Mouse (Mus musculus) liver, embryonic 11.5 days (tissue): ENCODE results near the gene Ttc26. TPM values are rescaled to one million over a fixed set of nuclear protein-coding genes. Genes with fewer than 3 reads are reported as not detected.

ENCODE experiments used
- ATAC-seq: fragments of 200-750 bp; cut with Nextera tagmentation; replicated peaks from 2 replicates; pipeline ENCODE4 v1.8.0; 2017; ENCODE audit warnings: moderate number of reproducible peaks, mild to moderate bottlenecking, moderate TSS enrichment, moderate library complexity; ENCODE audit not compliant: low FRiP score
- DNase-seq: peaks from one replicate; pipeline ENCODE4 v3.0.0-alpha.2; 2017; ENCODE audit warnings: low spot score
- H3K27ac ChIP-seq: fragments of 300-500 bp; sonication (generic); 2 replicates; pipeline ENCODE4 v1.5.1; 2014; ENCODE audit warnings: mild to moderate bottlenecking, low read depth, low read length, control low read depth
- H3K27me3 ChIP-seq: fragments of 300-500 bp; sonication (generic); replicated peaks from 2 replicates; pipeline ENCODE4 v1.6.1; 2014; ENCODE audit warnings: low read length, mixed read lengths; ENCODE audit not compliant: control insufficient read depth, insufficient read depth
- H3K36me3 ChIP-seq: fragments of 300-500 bp; sonication (generic); 2 replicates; pipeline ENCODE4 v1.6.1; 2014; ENCODE audit warnings: mild to moderate bottlenecking, low read length, moderate library complexity, mixed read lengths; ENCODE audit not compliant: control insufficient read depth, insufficient read depth
- H3K4me1 ChIP-seq: fragments of 300-500 bp; sonication (generic); replicated peaks from 2 replicates; pipeline ENCODE4 v1.6.1; 2014; ENCODE audit warnings: low read length, mixed read lengths; ENCODE audit not compliant: control insufficient read depth, insufficient read depth
- H3K4me2 ChIP-seq: fragments of 300-500 bp; sonication (generic); 2 replicates; pipeline ENCODE4 v1.6.1; 2014; ENCODE audit warnings: mild to moderate bottlenecking, control low read depth, moderate library complexity
- H3K4me3 ChIP-seq: fragments of 300-500 bp; sonication (generic); 2 replicates; pipeline ENCODE4 v1.5.1; 2014; ENCODE audit warnings: low read depth, low read length, control low read depth
- H3K9ac ChIP-seq: fragments of 300-500 bp; sonication (generic); 2 replicates; pipeline ENCODE4 v1.6.1; 2014; ENCODE audit warnings: low read depth, low read length, control low read depth
- H3K9me3 ChIP-seq: fragments of 300-500 bp; sonication (generic); 2 replicates; pipeline ENCODE4 v1.6.1; 2016; ENCODE audit warnings: low read length, inconsistent platforms, mixed read lengths; ENCODE audit not compliant: control insufficient read depth
- WGBS: fragments of 180-500 bp; shearing (Covaris S2); extraction: QIAGEN DNeasy Blood & Tissue Kit; methylation state at CpG from one replicate; pipeline ENCODE4 v1.1.7; 2014; 5-methylcytosine and 5-hydroxymethylcytosine counted together
- polyA plus RNA-seq: library from polyadenylated mRNA; unstranded; fragments of >200 nt; fragmentation: Nextera tagmentation; extraction: Ambion mirVana; gene quantifications from 2 replicates; pipeline ENCODE4 v1.2.1, GENCODE M21; 2014

Gene Ttc26
- polyA plus RNA-seq, 1 experiment from 2014 or later = 3.8 TPM

DNA sequence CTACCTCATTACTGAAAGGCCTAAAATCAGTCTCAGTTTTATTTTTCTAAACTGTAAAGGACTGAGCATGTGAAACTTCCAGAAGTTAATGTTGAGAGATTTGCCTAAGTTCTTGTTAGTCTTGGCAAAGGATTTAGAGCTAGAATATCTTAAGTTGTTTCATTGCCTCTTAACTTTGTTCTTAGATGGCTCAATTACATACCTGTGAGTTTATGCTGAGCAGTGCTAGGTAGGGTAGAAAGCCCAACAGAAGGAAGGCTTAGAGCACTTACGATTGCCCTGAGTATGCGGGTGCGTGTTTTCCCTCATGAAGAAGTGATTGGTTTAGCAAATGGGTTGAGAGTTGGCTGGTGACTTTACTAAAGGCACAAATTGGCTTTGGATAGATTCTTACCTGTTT, 76.8 kb downstream of the Ttc26 start:
- H3K9ac ChIP-seq = no peak overlapping the region

DNA sequence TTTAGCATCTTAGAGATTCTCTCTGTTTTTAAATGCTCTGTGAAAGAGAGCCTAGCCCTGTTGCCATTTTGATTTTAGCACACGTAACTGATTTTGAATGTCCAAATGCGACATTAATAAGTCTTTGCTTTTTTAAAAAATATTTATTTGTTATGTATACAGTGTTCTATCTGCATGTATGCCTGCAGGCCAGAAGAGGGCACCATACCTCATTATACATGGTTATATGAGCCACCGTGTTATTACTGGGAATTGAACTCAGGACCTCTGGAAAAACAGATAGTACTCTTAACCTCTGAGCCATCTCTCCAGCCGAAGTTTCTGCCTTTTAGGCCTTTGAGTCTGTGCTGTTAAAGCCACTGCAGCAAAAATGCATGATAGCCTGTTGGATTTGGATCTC, 88.3 kb downstream of the Ttc26 start:
- Histone ChIP-seq H3K27me3 (no peaks in the 10 kb centered on the region), H3K9me3 (no peaks in the 10 kb centered on the region), H3K4me3 (no peak overlapping the region), H3K9ac (no peak overlapping the region), H3K36me3 (peaks cover 12% of the 10 kb centered on the region; the same call in 1 of the 2 replicates), H3K4me2 (no peak overlapping the region), H3K27ac (no peak overlapping the region), H3K4me1 (no peaks in the 10 kb centered on the region)
- WGBS = 77% methylated on average over 4 of the region's 4 CpGs
- ATAC-seq (no peak), DNase-seq (no peak)

More for the DNA sequence above, 76.8 kb downstream of the Ttc26 start:
- no peak overlapping the region for H3K27ac ChIP-seq
- H3K36me3 ChIP-seq = peaks cover 5% of the 10 kb centered on the region; the same call in 1 of the 2 replicates
- H3K4me1 ChIP-seq = no peaks in the 10 kb centered on the region; the same call in 1 of the 2 replicates
- no peaks in the 10 kb centered on the region for H3K9me3 ChIP-seq
- DNase-seq (no peak), ATAC-seq (no peak)
- H3K4me3 ChIP-seq = no peak overlapping the region
- WGBS = 98% methylated on average over 3 of the region's 3 CpGs
- H3K27me3 ChIP-seq = no peaks in the 10 kb centered on the region
- no peak overlapping the region for H3K4me2 ChIP-seq

Other genes starting within 250 kb of the Ttc26 start
- gene D630045J12Rik, start 127.5 kb upstream of the Ttc26 start, polyA plus RNA-seq = 3.0 TPM in 2 replicates
- 8.3 and 8.9 TPM in 2 replicates for gene Zc3hav1l, start 82.2 kb upstream of the Ttc26 start, polyA plus RNA-seq
- 28.4 and 31.3 TPM in 2 replicates for gene Zc3hav1, start 26.9 kb upstream of the Ttc26 start, polyA plus RNA-seq
- gene Ubn2, start 52.5 kb downstream of the Ttc26 start, polyA plus RNA-seq = 12.3 and 14.5 TPM in 2 replicates
- 141 and 146 TPM in 2 replicates for gene Fmc1, start 152.0 kb downstream of the Ttc26 start, polyA plus RNA-seq
- 39.7 and 46.2 TPM in 2 replicates for gene Luc7l2, start 169.9 kb downstream of the Ttc26 start, polyA plus RNA-seq